Mouse (Mus musculus) kidney, embryonic 15.5 days (tissue): ENCODE data around the gene Ints14. TPM values are rescaled to one million over a fixed set of nuclear protein-coding genes. Genes with fewer than 3 reads are reported as not detected.
"Not testable (repeated sequence)": the region's sequence is repeated elsewhere in the genome, so short reads cannot be mapped to it uniquely, and the experiment has no call there.

Source experiments
- ATAC-seq: fragments of 200-750 bp; cut with Nextera tagmentation; replicated peaks from 2 replicates; pipeline ENCODE4 v1.8.0; 2017; ENCODE audit warnings: moderate TSS enrichment; ENCODE audit not compliant: low FRiP score
- H3K27ac ChIP-seq: fragments of 300-500 bp; sonication (generic); 2 replicates; pipeline ENCODE4 v1.5.1; 2015; ENCODE audit warnings: mild to moderate bottlenecking, inconsistent platforms
- H3K27me3 ChIP-seq: fragments of 300-500 bp; sonication (generic); 2 replicates; pipeline ENCODE4 v1.6.1; 2015; ENCODE audit warnings: inconsistent platforms
- H3K36me3 ChIP-seq: fragments of 300-500 bp; sonication (generic); 2 replicates; pipeline ENCODE4 v1.6.1; 2015; ENCODE audit warnings: inconsistent platforms
- H3K4me1 ChIP-seq: fragments of 300-500 bp; sonication (generic); 2 replicates; pipeline ENCODE4 v1.6.1; 2015; ENCODE audit warnings: inconsistent platforms
- H3K4me2 ChIP-seq: fragments of 300-500 bp; sonication (generic); 2 replicates; pipeline ENCODE4 v1.6.1; 2015; ENCODE audit warnings: moderate library complexity, mild to moderate bottlenecking, inconsistent platforms
- H3K4me3 ChIP-seq: fragments of 300-500 bp; sonication (generic); replicated peaks from 2 replicates; pipeline ENCODE4 v1.5.1; 2015; ENCODE audit warnings: mild to moderate bottlenecking, inconsistent platforms
- H3K9ac ChIP-seq: fragments of 300-500 bp; sonication (generic); 2 replicates; pipeline ENCODE4 v1.6.1; 2015; ENCODE audit warnings: mild to moderate bottlenecking, inconsistent platforms
- H3K9me3 ChIP-seq: fragments of 300-500 bp; sonication (generic); replicated peaks from 2 replicates; pipeline ENCODE4 v1.6.1; 2016; ENCODE audit warnings: inconsistent platforms
- WGBS: fragments of 180-500 bp; shearing (Covaris S2); methylation state at CpG from one replicate; pipeline ENCODE4 v1.1.7; 2015; ENCODE audit warnings: mixed read lengths; 5-methylcytosine and 5-hydroxymethylcytosine counted together
- microRNA-seq: library from miRNA; unstranded; fragments of <30 nt; microRNA quantifications from one replicate; pipeline ENCODE4, GENCODE M21; 2016
- polyA plus RNA-seq: library from polyadenylated mRNA; unstranded; fragments of >200 nt; fragmentation: Nextera tagmentation; extraction: Ambion mirVana; gene quantifications from 2 replicates; pipeline ENCODE4 v1.2.1, GENCODE M21; 2015

The Ints14 gene
- polyA plus RNA-seq, 1 experiment from 2014 or later: 59.7 TPM

- Histone ChIP-seq H3K36me3 (no peaks in the 10 kb centered on the region), H3K4me1 (peaks cover 34% of the 10 kb centered on the region), H3K27me3 (no peaks in the 10 kb centered on the region), H3K9me3 (no peaks in the 10 kb centered on the region), H3K9ac (0 out of 2 replicates have a peak overlapping the region, but pooled peaks have one; percentile 3), H3K27ac (no peak overlapping the region), H3K4me3 (no peak overlapping the region), H3K4me2 (peak overlapping the region; percentile 88; the same call in 1 of the 2 replicates)
- WGBS: 61% methylated on average over 4 of the region's 4 CpGs
- ATAC-seq: no peak
Measured at GRCm38 (mm10) chr9:65022580-65023135, 62.0 kb downstream of the Ints14 start.

DNA sequence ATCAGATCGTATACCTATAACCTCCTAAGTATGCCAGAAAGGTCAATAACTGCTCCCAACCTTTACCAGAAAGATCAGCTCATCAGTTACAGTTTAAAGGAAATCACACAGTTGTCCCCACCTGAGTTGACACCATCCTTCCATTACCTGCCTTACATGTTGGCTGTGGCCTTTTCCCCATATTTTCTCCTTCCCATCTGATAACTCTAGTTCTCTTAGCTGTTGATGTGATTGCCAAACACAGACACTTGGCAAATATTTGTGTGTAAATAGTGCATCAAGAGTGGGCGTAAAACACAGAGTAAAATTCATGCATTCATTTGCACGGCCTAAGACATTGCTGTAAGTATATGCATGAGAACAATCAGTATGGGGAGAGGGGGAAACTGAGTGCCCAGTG, 62.7 kb downstream of the Ints14 start:
- 89% methylated on average over 3 of the region's 3 CpGs for WGBS

GRCm38 (mm10) chr9:65027241-65027640, 66.5 kb downstream of the Ints14 start:
- Histone ChIP-seq H3K4me3 (no peak overlapping the region), H3K27me3 (no peaks in the 10 kb centered on the region), H3K9me3 (no peaks in the 10 kb centered on the region), H3K4me2 (no peak overlapping the region), H3K27ac (no peak overlapping the region), H3K36me3 (no peaks in the 10 kb centered on the region), H3K9ac (no peak overlapping the region), H3K4me1 (peaks cover 9% of the 10 kb centered on the region)
- WGBS: 68% methylated on average over 7 of the region's 7 CpGs
- no peak for ATAC-seq

More for the DNA sequence above, 62.7 kb downstream of the Ints14 start:
- Histone ChIP-seq H3K27me3 (no peaks in the 10 kb centered on the region), H3K27ac (no peak overlapping the region), H3K9ac (no peak overlapping the region), H3K36me3 (no peaks in the 10 kb centered on the region), H3K4me3 (no peak overlapping the region), H3K4me2 (no peak overlapping the region), H3K4me1 (peaks cover 34% of the 10 kb centered on the region), H3K9me3 (no peaks in the 10 kb centered on the region)
- no peak for ATAC-seq

GRCm38 (mm10) chr9:65028313-65028712, 67.6 kb downstream of the Ints14 start:
- H3K36me3 ChIP-seq: no peaks in the 10 kb centered on the region
- H3K9me3 ChIP-seq: no peaks in the 10 kb centered on the region
- no peak for ATAC-seq
- H3K4me1 ChIP-seq: peaks cover 8% of the 10 kb centered on the region
- no peak overlapping the region for H3K9ac ChIP-seq
- WGBS: 87% methylated on average over 5 of the region's 5 CpGs
- H3K4me2 ChIP-seq: no peak overlapping the region
- H3K27me3 ChIP-seq: no peaks in the 10 kb centered on the region
- no peak overlapping the region for H3K27ac ChIP-seq
- H3K4me3 ChIP-seq: no peak overlapping the region

DNA sequence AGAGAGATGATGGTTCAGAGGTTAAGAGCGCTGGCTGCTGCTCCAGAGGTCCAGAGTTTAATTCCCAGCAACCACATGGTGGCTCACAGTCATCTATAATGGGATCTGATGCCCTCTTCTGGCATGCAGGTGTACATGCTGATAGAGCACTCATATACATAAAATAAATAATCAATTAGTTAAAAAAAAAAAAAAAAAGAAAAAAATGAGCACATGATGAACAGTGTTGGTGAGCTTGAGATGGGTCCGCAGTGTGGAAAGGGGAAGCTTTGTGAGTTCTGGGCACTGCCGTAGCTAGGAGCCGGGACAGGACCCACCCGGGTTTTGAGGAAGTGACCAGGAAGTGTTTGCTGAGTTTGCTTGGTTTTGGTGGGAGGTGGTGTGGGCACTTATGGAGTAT, 70.7 kb downstream of the Ints14 start:
- 74% methylated on average over 5 of the region's 5 CpGs for WGBS
- peaks cover 15% of the 10 kb centered on the region for H3K36me3 ChIP-seq
- not testable (repeated sequence) for H3K27ac ChIP-seq, H3K4me2 ChIP-seq, H3K4me3 ChIP-seq, H3K27me3 ChIP-seq, H3K9ac ChIP-seq, ATAC-seq, H3K9me3 ChIP-seq
- peaks cover 11% of the 10 kb centered on the region for H3K4me1 ChIP-seq

- WGBS: 38% methylated on average over 4 of the region's 4 CpGs
- H3K27me3 ChIP-seq: no peaks in the 10 kb centered on the region
- peak overlapping the region; percentile 21; the same call in 1 of the 2 replicates for H3K9ac ChIP-seq
- ATAC-seq: no peak; the same call in 1 of the 2 replicates
- H3K4me2 ChIP-seq: peak overlapping the region; percentile 52
- peak overlapping the region; percentile 100 for H3K4me3 ChIP-seq
- peaks cover 11% of the 10 kb centered on the region for H3K4me1 ChIP-seq
- no peaks in the 10 kb centered on the region for H3K9me3 ChIP-seq
- peak overlapping the region; percentile 95 for H3K27ac ChIP-seq
- peaks cover 20% of the 10 kb centered on the region for H3K36me3 ChIP-seq
Measured at GRCm38 (mm10) chr9:65031894-65032268, 71.2 kb downstream of the Ints14 start.

DNA sequence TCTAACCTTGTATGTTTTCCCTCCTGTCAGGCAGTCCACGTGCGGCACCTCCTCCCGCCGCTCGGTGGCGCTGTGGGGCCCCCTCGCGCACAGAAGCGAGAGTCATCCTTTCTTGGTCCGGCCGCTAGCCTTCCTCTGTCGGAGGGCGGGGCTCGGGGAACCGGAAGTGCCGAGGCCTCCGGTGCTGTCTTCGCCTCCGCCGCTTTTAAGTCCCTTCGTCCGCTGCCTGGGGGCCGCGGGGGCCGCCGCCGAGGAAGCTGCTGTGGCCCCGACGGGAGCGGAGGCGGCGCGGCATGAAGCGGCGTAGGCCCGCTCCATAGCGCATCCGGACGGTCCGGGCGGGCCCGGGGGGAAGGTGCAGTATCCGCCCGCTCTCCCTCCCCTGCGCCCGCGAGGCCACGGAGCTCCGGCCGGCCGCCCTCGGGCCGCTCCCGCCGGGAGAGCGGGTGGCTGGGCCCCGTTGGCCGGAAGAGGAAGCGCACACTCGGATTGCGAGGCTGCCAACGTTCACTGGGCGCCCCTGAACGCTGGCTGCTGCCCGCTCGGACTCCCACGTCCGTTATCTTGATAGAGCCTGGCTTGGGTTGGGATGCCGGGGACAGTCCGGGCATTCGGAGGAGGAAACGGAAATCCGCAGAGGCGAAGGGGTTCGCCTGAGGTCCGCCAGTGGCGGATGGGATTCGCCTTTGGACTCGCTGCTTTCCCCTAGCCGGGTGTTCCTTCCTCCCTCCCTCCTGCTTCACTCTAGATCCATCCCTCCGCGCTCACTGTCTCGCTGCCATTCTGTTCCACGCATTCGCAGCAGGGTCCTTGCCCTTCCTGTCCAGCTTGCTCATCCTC, 71.8 kb downstream of the Ints14 start, which contains the start of gene Dpp8:
Gene Dpp8, plus strand, starts transcription at position 146 of the 840 bp plus-strand sequence.
- Histone ChIP-seq H3K27me3 (no peaks in the 10 kb centered on the region), H3K4me2 (peak within 1 kb of the TSS; percentile 85), H3K9me3 (no peaks in the 10 kb centered on the region), H3K9ac (peak within 1 kb of the TSS; percentile 99), H3K4me1 (peaks cover 11% of the 10 kb centered on the region), H3K4me3 (peak within 1 kb of the TSS; percentile 100), H3K36me3 (peaks cover 26% of the 10 kb centered on the region), H3K27ac (peak within 1 kb of the TSS; percentile 95)
- WGBS: under 1% methylated on average over 85 of the region's 85 CpGs
- ATAC-seq: peak; percentile 95

DNA sequence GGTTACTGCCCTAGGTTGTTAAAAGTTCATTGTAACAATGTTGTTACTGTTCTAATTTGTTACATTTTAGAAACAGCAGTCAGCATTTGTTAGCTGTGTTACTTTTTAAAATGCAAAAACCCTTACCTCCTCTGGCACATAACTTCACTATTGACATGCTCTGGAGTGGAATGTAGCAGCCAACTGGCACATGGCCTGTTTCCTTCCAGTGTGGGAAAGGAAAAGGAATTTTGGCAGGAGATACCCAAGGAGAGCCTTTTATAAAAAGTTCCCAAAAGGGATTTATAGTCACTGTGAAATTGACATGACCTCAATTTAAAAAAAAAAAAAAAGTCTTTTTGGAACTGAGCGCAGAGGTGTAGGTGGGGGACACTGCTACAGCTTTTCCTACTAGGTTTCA, 75.8 kb downstream of the Ints14 start:
- Histone ChIP-seq H3K4me1 (peaks cover 11% of the 10 kb centered on the region), H3K4me3 (no peak overlapping the region), H3K9me3 (no peaks in the 10 kb centered on the region), H3K27ac (no peak overlapping the region), H3K9ac (no peak overlapping the region), H3K27me3 (no peaks in the 10 kb centered on the region), H3K36me3 (peaks cover 65% of the 10 kb centered on the region), H3K4me2 (no peak overlapping the region)
- no peak for ATAC-seq
- 92% methylated on average over 1 of the region's 1 CpGs for WGBS

Small RNA genes lying within 50 kb of the gene (microRNA-seq; reads per million reads assigned to microRNA genes)
- gene Gm25640: not detected

Other genes with a start within 250 kb of the Ints14 start
- gene Rab11a, start 223.1 kb upstream of the Ints14 start, polyA plus RNA-seq: 550 and 571 TPM in 2 replicates
- gene Dennd4a, start 149.6 kb upstream of the Ints14 start, polyA plus RNA-seq: 6.0 and 7.6 TPM in 2 replicates
- 0.03 and 0.06 TPM in 2 replicates for gene Slc24a1, start 9.3 kb upstream of the Ints14 start, polyA plus RNA-seq
- 85.2 and 88.5 TPM in 2 replicates for gene Hacd3, start 60.8 kb downstream of the Ints14 start, polyA plus RNA-seq
- gene Dpp8, start 71.5 kb downstream of the Ints14 start, polyA plus RNA-seq: 35.2 and 37.3 TPM in 2 replicates
- gene Igdcc4, start 140.6 kb downstream of the Ints14 start, polyA plus RNA-seq: 11.8 and 13.5 TPM in 2 replicates
- 3.5 and 4.2 TPM in 2 replicates for gene Igdcc3, start 180.3 kb downstream of the Ints14 start, polyA plus RNA-seq
- 7.9 and 8.1 TPM in 2 replicates for gene Parp16, start 234.4 kb downstream of the Ints14 start, polyA plus RNA-seq